11 mouse cellular contexts compared by ENCODE assay signal in the genomic region with DNA sequence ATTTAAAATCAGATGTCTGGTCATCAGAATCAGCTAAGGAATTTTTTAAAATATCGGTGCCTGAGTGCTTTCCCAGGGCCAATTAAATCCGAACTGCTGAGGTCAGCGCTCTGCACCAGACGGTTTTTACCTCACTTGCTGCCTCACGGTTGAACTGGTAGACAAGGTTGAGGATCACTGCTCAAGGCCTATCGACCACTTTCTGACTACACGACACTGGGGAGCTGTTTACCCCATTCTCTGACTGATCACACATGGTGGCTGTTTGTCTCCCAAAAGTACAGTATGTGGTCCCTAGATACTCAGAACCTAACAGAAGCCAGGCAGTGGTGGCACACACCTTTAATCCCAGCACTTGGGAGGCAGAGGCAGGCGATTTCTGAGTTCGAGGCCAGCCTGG. TPM values are rescaled to one million over a fixed set of nuclear protein-coding genes. Genes with fewer than 3 reads are reported as not detected.
DNase-seq lines count a peak whose midpoint lies in the region; ATAC-seq and TF ChIP-seq lines count a peak whose summit lies in the region.
"Had no signal": no experiment of that assay in that cellular context is flagged by ENCODE, and none has a peak within 500 bp of the region (broad histone marks: within the 10 kb centered on the region; RNA-seq: fewer than 3 reads in every experiment).

No protein-coding gene starts in this region.

- H3K4me3 ChIP-seq in kidney, postnatal 0 days (replicated peaks; ENCODE audit: low read depth, low read length) = no peak overlapping the region
- no peak overlapping the region for H3K4me3 ChIP-seq in embryonic facial prominence, embryonic 15.5 days (replicated peaks)
- peak overlapping the region; percentile 20; the same call in 1 of the 2 replicates for H3K4me3 ChIP-seq in limb, embryonic 10.5 days
- no peak overlapping the region for H3K4me3 ChIP-seq in neural tube, embryonic 15.5 days (replicated peaks)
- H3K4me3 ChIP-seq: gastrocnemius, adult 2 months had no signal

- no peaks in the 10 kb centered on the region for H3K36me3 ChIP-seq in kidney, postnatal 0 days (ENCODE audit: insufficient read depth, low read length)
- H3K36me3 ChIP-seq in embryonic facial prominence, embryonic 15.5 days = no peaks in the 10 kb centered on the region
- no peaks in the 10 kb centered on the region for H3K36me3 ChIP-seq in limb, embryonic 10.5 days
- H3K36me3 ChIP-seq in neural tube, embryonic 15.5 days = no peaks in the 10 kb centered on the region

- DNase-seq in kidney, postnatal 0 days (ENCODE audit: low spot score) = no peak
- DNase-seq in kidney, adult 11 months = no peak
- no peak for DNase-seq in limb, embryonic 10.5 days (ENCODE audit: low spot score)
- no peak for DNase-seq in natural killer cell, adult 2 months (ENCODE audit: low spot score in 2 of 2)
- DNase-seq in thymus, postnatal 4 days = no peak
- DNase-seq: gastrocnemius, adult 2 months; liver, postnatal 0 days had no signal

- peak overlapping the region; percentile 49; the same call in 1 of the 2 replicates for H3K4me2 ChIP-seq in kidney, postnatal 0 days (ENCODE audit: low read length)
- H3K4me2 ChIP-seq in embryonic facial prominence, embryonic 15.5 days (replicated peaks) = peak overlapping the region; percentile 24; the same call in 1 of the 2 replicates
- peak overlapping the region; percentile 46 for H3K4me2 ChIP-seq in neural tube, embryonic 15.5 days

- no peak for ATAC-seq in kidney, postnatal 0 days (replicated peaks; ENCODE audit: low FRiP score, low read depth)
- no peak for ATAC-seq in embryonic facial prominence, embryonic 15.5 days (ENCODE audit: insufficient number of reproducible peaks, low FRiP score, low TSS enrichment, low read depth)
- ATAC-seq in neural tube, embryonic 15.5 days (ENCODE audit: low FRiP score) = peak; percentile 40; the same call in 1 of the 2 replicates
- ATAC-seq: liver, postnatal 0 days; Patski had no signal

- 48% methylated on average over 9 of the region's 9 CpGs for WGBS in kidney, postnatal 0 days
- 58% methylated on average over 9 of the region's 9 CpGs for WGBS in embryonic facial prominence, embryonic 15.5 days
- WGBS in limb, embryonic 10.5 days = 80% methylated on average over 9 of the region's 9 CpGs
- WGBS in neural tube, embryonic 15.5 days = 68% methylated on average over 9 of the region's 9 CpGs

- no peaks in the 10 kb centered on the region for H3K9me3 ChIP-seq in kidney, postnatal 0 days (replicated peaks; ENCODE audit: low read length)
- no peaks in the 10 kb centered on the region for H3K9me3 ChIP-seq in embryonic facial prominence, embryonic 15.5 days (replicated peaks)
- no peaks in the 10 kb centered on the region for H3K9me3 ChIP-seq in limb, embryonic 10.5 days (replicated peaks)
- H3K9me3 ChIP-seq in neural tube, embryonic 15.5 days (replicated peaks) = no peaks in the 10 kb centered on the region

- H3K27me3 ChIP-seq in kidney, postnatal 0 days (ENCODE audit: insufficient read depth, low read length) = no peaks in the 10 kb centered on the region
- no peaks in the 10 kb centered on the region for H3K27me3 ChIP-seq in embryonic facial prominence, embryonic 15.5 days
- no peaks in the 10 kb centered on the region for H3K27me3 ChIP-seq in limb, embryonic 10.5 days (ENCODE audit: low read depth, poor library complexity, severe bottlenecking)
- H3K27me3 ChIP-seq in neural tube, embryonic 15.5 days (replicated peaks) = no peaks in the 10 kb centered on the region
- H3K27me3 ChIP-seq: Patski had no signal

- H3K27ac ChIP-seq in kidney, postnatal 0 days = no peak overlapping the region
- no peak overlapping the region for H3K27ac ChIP-seq in embryonic facial prominence, embryonic 15.5 days (replicated peaks)
- peak overlapping the region; percentile 61 for H3K27ac ChIP-seq in limb, embryonic 10.5 days
- peak overlapping the region; percentile 70 for H3K27ac ChIP-seq in neural tube, embryonic 15.5 days (replicated peaks)
- H3K27ac ChIP-seq: gastrocnemius, adult 2 months; stomach, postnatal 0 days had no signal

- no peak for TF ChIP-seq CTCF in kidney, postnatal 0 days (IDR thresholded peaks at IDR 0.05; ENCODE audit: low read depth)

- peaks cover 10% of the 10 kb centered on the region; the same call in 1 of the 2 replicates for H3K4me1 ChIP-seq in kidney, postnatal 0 days (replicated peaks; ENCODE audit: insufficient read depth, low read length)
- peaks cover 34% of the 10 kb centered on the region for H3K4me1 ChIP-seq in embryonic facial prominence, embryonic 15.5 days
- peaks cover 47% of the 10 kb centered on the region for H3K4me1 ChIP-seq in limb, embryonic 10.5 days
- peaks cover 33% of the 10 kb centered on the region for H3K4me1 ChIP-seq in neural tube, embryonic 15.5 days

- H3K9ac ChIP-seq in kidney, postnatal 0 days (ENCODE audit: low read depth, low read length) = no peak overlapping the region
- H3K9ac ChIP-seq in embryonic facial prominence, embryonic 15.5 days = no peak overlapping the region
- no peak overlapping the region for H3K9ac ChIP-seq in neural tube, embryonic 15.5 days (replicated peaks)
- H3K9ac ChIP-seq: liver, postnatal 0 days had no signal

RNA-seq across cellular contexts. Expression of gene Kif5c, which starts 46.4 kb away (rescaled TPM):
- polyA plus RNA-seq in kidney, postnatal 0 days (2015; fragmentation: Nextera tagmentation; extraction: Ambion mirVana) = 2.7 TPM in 2 replicates
- 6.2 and 6.5 TPM in 2 replicates for polyA plus RNA-seq in embryonic facial prominence, embryonic 15.5 days (2015; fragmentation: Nextera tagmentation; extraction: Ambion mirVana)
- polyA plus RNA-seq in limb, embryonic 10.5 days (2016; fragmentation: Nextera tagmentation; extraction: Ambion mirVana) = 13.8 and 14.5 TPM in 2 replicates
- 152 and 181 TPM in 2 replicates for polyA plus RNA-seq in neural tube, embryonic 15.5 days (2015; fragmentation: Nextera tagmentation; extraction: Ambion mirVana)

Comparison
In these comparisons a context has a peak if more than half of its experiments do, and no peak if none do; other contexts are left out.
1. H3K27ac ChIP-seq: peak in limb, embryonic 10.5 days (single experiment) and neural tube, embryonic 15.5 days (single experiment); none in kidney, postnatal 0 days (single experiment) and embryonic facial prominence, embryonic 15.5 days (single experiment).
2. Peak in every context shown above with its lines, with median percentiles within 50 percentile points of each other: H3K4me2 ChIP-seq.